Mouse (Mus musculus): ENCODE measurements around the gene Aifm2. TPM values are rescaled to one million over a fixed set of nuclear protein-coding genes. Genes with fewer than 3 reads are reported as not detected.
A peak's percentile ranks its signal among the peaks of the same experiment; 100 is the strongest.

Aifm2 gene
- polyA plus RNA-seq, 1 experiment from 2014 or later, result 7.3 TPM

DNA sequence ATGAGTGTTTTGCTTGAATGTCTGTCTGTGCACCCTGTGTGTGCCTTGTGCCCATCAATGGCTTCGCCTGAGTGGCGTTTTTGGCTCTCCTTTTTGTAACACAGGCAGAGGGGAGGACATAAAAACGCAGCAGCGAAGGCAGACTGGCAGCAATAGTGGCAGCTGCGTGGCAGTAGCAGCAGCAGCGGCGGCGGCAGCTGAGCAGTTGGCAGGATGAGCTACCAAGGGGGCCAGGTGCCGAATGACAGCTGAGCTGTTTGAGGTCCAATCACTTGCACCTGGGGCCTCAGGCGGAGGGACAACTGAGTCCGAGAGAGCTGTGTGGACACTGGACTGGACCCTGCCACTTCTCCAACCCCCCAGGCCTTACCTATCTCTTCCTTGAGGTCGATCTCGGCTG, 32.2 kb downstream of the Aifm2 start:
- H3K27ac ChIP-seq (replicated peaks), result no peak overlapping the region
- no peak overlapping the region for H3K9ac ChIP-seq (replicated peaks)
- no peaks in the 10 kb centered on the region for H3K4me1 ChIP-seq
- no peak for ATAC-seq (ENCODE audit: low FRiP score, low read depth)
- WGBS, result 98% methylated on average over 13 of the region's 13 CpGs
- H3K4me2 ChIP-seq (replicated peaks), result no peak overlapping the region
- no peaks in the 10 kb centered on the region for H3K27me3 ChIP-seq
- no peaks in the 10 kb centered on the region for H3K9me3 ChIP-seq
- peaks cover 96% of the 10 kb centered on the region for H3K36me3 ChIP-seq
- H3K4me3 ChIP-seq, result no peak overlapping the region

DNA sequence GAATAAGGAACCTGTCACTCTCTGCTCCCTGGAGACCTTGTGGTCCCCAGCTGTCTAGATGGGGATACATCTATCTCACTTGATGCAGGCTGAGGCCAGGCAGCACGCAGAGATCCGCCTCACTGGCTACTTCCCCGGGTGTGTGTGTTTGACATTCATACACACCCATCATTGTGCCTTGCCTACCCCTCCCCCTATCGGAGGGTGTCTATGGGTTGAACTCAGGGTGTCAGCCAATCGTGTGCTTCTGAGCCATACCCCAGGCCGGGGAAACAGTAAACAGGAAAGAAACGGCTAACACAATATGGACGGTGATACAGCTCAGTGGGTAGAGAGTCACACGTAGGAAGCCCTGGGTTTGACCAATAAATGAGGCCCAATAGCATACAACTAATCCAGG, 35.0 kb downstream of the Aifm2 start:
- no peaks in the 10 kb centered on the region for H3K4me1 ChIP-seq
- 93% methylated on average over 9 of the region's 9 CpGs for WGBS
- peaks cover 95% of the 10 kb centered on the region for H3K36me3 ChIP-seq
- H3K4me2 ChIP-seq (replicated peaks), result no peak overlapping the region
- no peaks in the 10 kb centered on the region for H3K27me3 ChIP-seq
- H3K27ac ChIP-seq (replicated peaks), result no peak overlapping the region
- H3K9ac ChIP-seq (replicated peaks), result no peak overlapping the region
- no peak for ATAC-seq (ENCODE audit: low FRiP score, low read depth)
- H3K4me3 ChIP-seq, result no peak overlapping the region
- H3K9me3 ChIP-seq, result no peaks in the 10 kb centered on the region

DNA sequence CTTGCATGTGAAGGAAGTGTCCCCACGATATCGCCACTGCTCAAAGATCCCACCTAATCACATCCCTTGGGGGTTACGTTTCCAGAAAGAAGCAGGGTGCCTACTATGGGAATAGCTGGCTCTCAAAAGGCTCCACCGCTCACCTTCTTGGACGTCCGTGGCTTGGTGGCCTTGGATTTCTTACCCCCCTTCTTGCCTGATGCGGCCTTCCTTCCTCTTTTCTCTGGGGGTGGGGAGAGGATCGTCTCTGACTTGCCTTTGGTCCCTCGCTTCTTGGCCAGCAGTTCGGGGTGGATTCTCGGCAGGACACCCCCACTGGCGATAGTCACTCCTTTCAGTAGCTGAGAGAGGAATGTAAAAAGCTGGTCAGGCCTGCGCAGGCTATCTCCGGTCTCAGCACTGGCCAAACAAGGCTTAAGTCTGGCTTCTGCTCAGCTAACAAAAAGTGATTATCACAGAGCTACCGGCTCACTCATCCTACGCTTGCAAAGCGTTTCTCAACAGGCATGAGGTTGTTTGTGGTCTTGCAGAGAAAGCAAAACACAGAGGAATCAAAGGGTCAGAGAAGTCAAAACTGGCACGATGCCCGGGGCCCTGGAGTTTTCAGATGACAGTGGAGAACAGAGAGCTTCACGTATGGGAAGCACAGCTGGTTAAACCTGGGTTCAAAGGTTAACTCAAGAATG, 36.6 kb downstream of the Aifm2 start:
- ATAC-seq (ENCODE audit: low FRiP score, low read depth), result no peak
- Histone ChIP-seq H3K4me3 (no peak overlapping the region), H3K4me1 (no peaks in the 10 kb centered on the region), H3K27me3 (no peaks in the 10 kb centered on the region), H3K9ac (replicated peaks) (no peak overlapping the region), H3K27ac (replicated peaks) (no peak overlapping the region), H3K36me3 (peaks cover 95% of the 10 kb centered on the region), H3K9me3 (no peaks in the 10 kb centered on the region), H3K4me2 (replicated peaks) (no peak overlapping the region)
- 86% methylated on average over 20 of the region's 20 CpGs for WGBS

DNA sequence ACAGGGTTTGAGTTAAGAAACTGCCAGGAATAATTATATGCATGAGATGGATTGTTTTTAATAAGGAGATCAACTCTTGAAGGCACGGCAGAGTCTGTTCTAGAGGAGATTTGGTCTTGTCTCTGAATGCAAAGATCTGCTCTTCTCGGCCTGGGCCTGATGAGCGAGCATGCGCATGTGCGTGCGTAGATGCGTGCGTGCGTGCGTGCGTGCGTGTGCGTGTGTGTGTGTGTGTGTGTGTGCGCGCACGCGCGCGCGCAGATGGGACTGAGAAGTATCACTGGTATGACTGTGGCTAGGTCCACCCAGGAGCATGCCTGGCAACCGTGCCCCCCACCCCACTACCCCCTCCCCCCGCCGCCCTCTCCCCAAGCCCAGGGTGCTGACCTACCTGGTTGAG, 38.0 kb downstream of the Aifm2 start:
- ATAC-seq (ENCODE audit: low FRiP score, low read depth), result no peak
- 96% methylated on average over 23 of the region's 23 CpGs for WGBS
- Histone ChIP-seq H3K4me1 (no peaks in the 10 kb centered on the region), H3K4me2 (replicated peaks) (no peak overlapping the region), H3K9ac (replicated peaks) (no peak overlapping the region), H3K9me3 (no peaks in the 10 kb centered on the region), H3K27ac (replicated peaks) (no peak overlapping the region), H3K36me3 (peaks cover 91% of the 10 kb centered on the region), H3K4me3 (no peak overlapping the region), H3K27me3 (no peaks in the 10 kb centered on the region)

DNA sequence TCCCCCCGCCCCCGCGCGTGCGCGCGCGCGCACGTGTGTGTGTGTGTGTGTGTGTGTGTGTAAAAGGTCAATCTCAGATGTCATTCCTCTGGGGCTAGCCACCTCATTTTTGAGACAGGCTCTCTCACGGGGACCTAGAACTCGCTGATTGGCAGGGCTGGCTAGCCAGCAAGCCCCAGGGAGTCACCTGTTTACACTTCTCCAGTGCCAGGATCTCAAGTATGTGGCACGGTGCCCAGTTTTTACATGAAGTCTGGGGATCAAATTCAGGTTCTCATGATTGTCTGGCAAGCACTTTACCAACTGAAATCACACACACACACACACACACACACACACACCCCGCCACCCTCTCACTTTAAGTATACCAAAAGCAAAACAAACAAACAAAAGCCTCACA, 42.0 kb downstream of the Aifm2 start:
- H3K36me3 ChIP-seq, result peaks cover 54% of the 10 kb centered on the region
- WGBS, result 94% methylated on average over 14 of the region's 14 CpGs
- H3K4me2 ChIP-seq (replicated peaks), result no peak overlapping the region
- H3K4me3 ChIP-seq, result no peak overlapping the region
- no peaks in the 10 kb centered on the region for H3K9me3 ChIP-seq
- no peak for ATAC-seq (ENCODE audit: low FRiP score, low read depth)
- no peaks in the 10 kb centered on the region for H3K27me3 ChIP-seq
- 0 out of 2 replicates have a peak, but pooled peaks cover 5% of the 10 kb centered on the region for H3K4me1 ChIP-seq
- no peak overlapping the region for H3K9ac ChIP-seq (replicated peaks)
- no peak overlapping the region for H3K27ac ChIP-seq (replicated peaks)

DNA sequence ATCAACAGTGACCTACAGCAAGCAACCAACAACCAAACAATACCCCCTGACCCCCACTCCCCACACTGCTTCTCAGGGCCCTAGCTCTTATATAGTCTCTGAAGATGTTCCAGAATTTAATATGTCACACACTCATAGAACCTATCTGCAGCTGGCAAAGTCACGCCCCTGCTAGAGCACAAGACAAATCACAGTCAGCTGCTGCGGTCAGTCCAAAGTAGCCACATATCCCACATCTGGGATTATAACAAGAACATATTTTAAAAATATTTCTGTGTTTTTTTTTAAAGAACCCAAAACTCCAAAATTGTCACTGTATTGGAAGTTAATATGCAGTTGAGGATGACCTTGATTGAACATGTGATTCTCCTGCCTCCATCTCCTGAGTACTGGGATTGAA, 43.8 kb downstream of the Aifm2 start:
- no peak for ATAC-seq (ENCODE audit: low FRiP score, low read depth)
- no peak overlapping the region for H3K9ac ChIP-seq (replicated peaks)
- 94% methylated on average over 2 of the region's 2 CpGs for WGBS
- H3K27me3 ChIP-seq, result no peaks in the 10 kb centered on the region
- H3K4me2 ChIP-seq (replicated peaks), result no peak overlapping the region
- H3K27ac ChIP-seq (replicated peaks), result no peak overlapping the region
- H3K9me3 ChIP-seq, result no peaks in the 10 kb centered on the region
- H3K4me1 ChIP-seq, result 0 out of 2 replicates have a peak, but pooled peaks cover 5% of the 10 kb centered on the region
- H3K4me3 ChIP-seq, result no peak overlapping the region
- H3K36me3 ChIP-seq, result peaks cover 38% of the 10 kb centered on the region

DNA sequence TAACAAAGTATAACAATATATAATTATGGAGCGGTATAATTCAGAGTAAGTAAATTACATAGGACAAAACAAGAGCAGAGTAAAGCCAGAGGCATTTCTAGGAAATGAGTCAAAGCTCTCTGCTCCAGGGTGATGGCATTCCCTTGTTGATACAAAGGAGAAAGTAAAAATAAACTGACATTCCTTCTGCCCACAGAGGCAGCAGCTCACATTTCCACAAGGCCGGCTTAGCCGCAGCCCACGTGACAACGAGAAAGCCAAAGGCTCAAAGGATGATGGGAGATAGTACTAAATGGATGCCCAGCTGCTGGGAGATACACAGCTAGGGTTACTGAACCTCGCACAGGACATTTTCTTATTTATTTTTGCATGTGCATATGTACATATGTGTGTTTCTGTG, 44.8 kb downstream of the Aifm2 start:
- WGBS, result 80% methylated on average over 6 of the region's 6 CpGs
- no peaks in the 10 kb centered on the region for H3K9me3 ChIP-seq
- no peak overlapping the region for H3K9ac ChIP-seq (replicated peaks)
- H3K4me2 ChIP-seq (replicated peaks), result no peak overlapping the region
- peaks cover 28% of the 10 kb centered on the region for H3K36me3 ChIP-seq
- no peak for ATAC-seq (ENCODE audit: low FRiP score, low read depth)
- H3K27me3 ChIP-seq, result 0 out of 2 replicates have a peak, but pooled peaks cover 5% of the 10 kb centered on the region
- no peak overlapping the region for H3K27ac ChIP-seq (replicated peaks)
- H3K4me3 ChIP-seq, result no peak overlapping the region
- peaks cover 8% of the 10 kb centered on the region; the same call in 1 of the 2 replicates for H3K4me1 ChIP-seq

DNA sequence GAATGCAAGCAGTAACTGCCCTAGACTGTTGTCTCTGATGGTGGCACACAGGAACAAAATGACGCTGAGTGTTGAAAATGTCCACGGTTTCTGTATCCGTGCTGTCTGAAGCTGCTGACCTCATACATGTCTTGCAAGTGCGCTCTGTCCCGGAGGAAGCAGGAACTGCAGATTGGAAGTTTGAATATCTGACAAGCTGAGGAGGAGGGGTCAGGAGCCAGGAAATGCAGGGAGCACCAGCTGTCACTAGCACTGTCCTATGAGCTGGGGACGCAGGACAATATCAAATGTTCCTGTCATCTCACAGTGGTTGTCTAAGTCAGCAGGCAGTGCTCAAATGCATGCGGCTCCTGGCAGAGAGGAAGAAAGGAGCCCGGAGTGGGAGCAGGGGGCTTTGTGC, 49.6 kb downstream of the Aifm2 start:
- H3K4me3 ChIP-seq, result no peak overlapping the region
- no peak overlapping the region for H3K27ac ChIP-seq (replicated peaks)
- no peaks in the 10 kb centered on the region for H3K9me3 ChIP-seq
- peaks cover 31% of the 10 kb centered on the region for H3K4me1 ChIP-seq
- 73% methylated on average over 8 of the region's 8 CpGs for WGBS
- H3K27me3 ChIP-seq, result 0 out of 2 replicates have a peak, but pooled peaks cover 5% of the 10 kb centered on the region
- H3K9ac ChIP-seq (replicated peaks), result no peak overlapping the region
- H3K36me3 ChIP-seq, result peaks cover 10% of the 10 kb centered on the region; the same call in 1 of the 2 replicates
- H3K4me2 ChIP-seq (replicated peaks), result no peak overlapping the region
- ATAC-seq (ENCODE audit: low FRiP score, low read depth), result no peak

DNA sequence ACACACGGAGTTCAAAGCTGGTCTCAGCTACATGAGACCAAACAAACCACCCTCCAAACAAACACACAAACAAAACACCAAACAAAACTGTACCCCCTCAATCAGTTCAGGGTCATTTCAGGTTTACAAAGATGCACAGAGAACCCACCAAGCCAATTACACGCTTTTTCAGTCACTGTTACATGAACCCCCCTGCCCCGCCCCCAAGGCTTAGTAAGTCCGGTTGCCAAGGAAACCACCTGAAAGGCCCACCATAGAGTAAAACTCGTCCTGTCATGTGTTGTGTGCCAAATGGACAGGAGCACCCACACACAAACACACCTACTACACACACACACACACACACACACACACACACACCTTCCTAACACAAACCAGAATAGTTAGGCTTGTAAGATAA, 50.5 kb downstream of the Aifm2 start:
- H3K27ac ChIP-seq (replicated peaks), result no peak overlapping the region
- peaks cover 26% of the 10 kb centered on the region for H3K4me1 ChIP-seq
- ATAC-seq (ENCODE audit: low FRiP score, low read depth), result peak; percentile 82
- H3K4me3 ChIP-seq, result no peak overlapping the region
- no peaks in the 10 kb centered on the region for H3K9me3 ChIP-seq
- H3K4me2 ChIP-seq (replicated peaks), result 0 out of 2 replicates have a peak overlapping the region, but pooled peaks have one; percentile 11
- no peak overlapping the region for H3K9ac ChIP-seq (replicated peaks)
- H3K36me3 ChIP-seq, result peaks cover 13% of the 10 kb centered on the region; the same call in 1 of the 2 replicates
- WGBS, result 22% methylated on average over 5 of the region's 5 CpGs
- H3K27me3 ChIP-seq, result 0 out of 2 replicates have a peak, but pooled peaks cover 5% of the 10 kb centered on the region

DNA sequence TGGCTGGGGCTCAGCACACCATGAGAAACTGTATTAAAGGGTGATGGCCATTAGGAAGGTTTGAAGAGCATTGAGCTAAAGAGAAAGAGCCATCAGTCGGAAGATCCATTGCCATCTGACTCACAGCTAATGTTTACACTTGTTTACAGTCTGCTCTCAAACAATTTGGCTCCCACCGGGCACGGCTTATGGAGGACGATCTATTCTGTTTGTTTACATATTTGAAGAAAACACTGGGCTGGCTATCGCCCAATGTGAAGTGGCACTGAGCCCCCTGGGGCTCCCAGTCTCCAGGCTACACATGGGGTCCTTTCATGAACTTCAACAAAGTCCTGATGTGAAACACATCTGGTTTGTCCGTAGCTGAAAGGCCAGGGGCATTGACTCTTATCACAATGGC, 51.7 kb downstream of the Aifm2 start:
- H3K9ac ChIP-seq (replicated peaks), result no peak overlapping the region
- no peaks in the 10 kb centered on the region for H3K9me3 ChIP-seq
- 65% methylated on average over 6 of the region's 6 CpGs for WGBS
- ATAC-seq (ENCODE audit: low FRiP score, low read depth), result no peak
- H3K4me3 ChIP-seq, result no peak overlapping the region
- peaks cover 13% of the 10 kb centered on the region; the same call in 1 of the 2 replicates for H3K36me3 ChIP-seq
- H3K27me3 ChIP-seq, result 0 out of 2 replicates have a peak, but pooled peaks cover 5% of the 10 kb centered on the region
- H3K27ac ChIP-seq (replicated peaks), result no peak overlapping the region
- H3K4me1 ChIP-seq, result peaks cover 26% of the 10 kb centered on the region
- no peak overlapping the region for H3K4me2 ChIP-seq (replicated peaks)

DNA sequence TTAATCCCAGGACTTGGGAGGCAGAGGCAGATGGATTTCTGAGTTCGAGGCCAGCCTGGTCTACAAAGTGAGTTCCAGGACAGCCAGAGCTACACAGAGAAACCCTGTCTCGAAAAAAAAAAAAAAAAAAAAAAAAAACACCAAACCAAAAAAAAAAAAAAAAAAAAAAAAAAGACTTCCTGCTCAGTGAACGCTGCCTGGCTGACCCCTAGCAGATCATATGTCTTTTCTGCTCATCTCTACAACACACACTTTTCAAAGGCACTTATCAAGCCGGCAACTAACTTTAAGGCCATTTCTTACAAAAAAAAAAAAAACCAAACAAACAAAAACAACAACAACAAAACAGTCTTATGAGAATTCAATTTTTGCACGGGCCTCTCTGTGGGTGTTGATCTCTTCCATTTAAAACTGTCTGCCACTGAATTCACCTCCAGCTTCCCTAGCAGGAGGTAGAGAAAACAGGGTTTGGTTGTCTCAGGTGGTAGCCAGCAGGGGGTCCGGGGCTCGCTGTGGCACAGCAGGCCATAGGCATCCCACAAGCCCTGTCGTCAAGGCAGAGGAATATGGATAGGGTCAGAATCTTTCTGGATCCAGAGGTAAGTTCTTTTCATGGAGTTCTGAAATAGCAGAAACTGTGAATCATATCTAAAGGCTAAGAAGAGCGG, 66.5 kb downstream of the Aifm2 start:
- peak overlapping the region; percentile 100 for H3K27ac ChIP-seq (replicated peaks)
- peak overlapping the region; percentile 84 for H3K4me3 ChIP-seq
- no peak for ATAC-seq (ENCODE audit: low FRiP score, low read depth)
- no peaks in the 10 kb centered on the region for H3K36me3 ChIP-seq
- H3K27me3 ChIP-seq, result no peaks in the 10 kb centered on the region
- WGBS, result 28% methylated on average over 8 of the region's 9 CpGs
- H3K4me1 ChIP-seq, result peaks cover 22% of the 10 kb centered on the region
- no peaks in the 10 kb centered on the region for H3K9me3 ChIP-seq
- H3K4me2 ChIP-seq (replicated peaks), result peak overlapping the region; percentile 59
- peak overlapping the region; percentile 100 for H3K9ac ChIP-seq (replicated peaks)

DNA sequence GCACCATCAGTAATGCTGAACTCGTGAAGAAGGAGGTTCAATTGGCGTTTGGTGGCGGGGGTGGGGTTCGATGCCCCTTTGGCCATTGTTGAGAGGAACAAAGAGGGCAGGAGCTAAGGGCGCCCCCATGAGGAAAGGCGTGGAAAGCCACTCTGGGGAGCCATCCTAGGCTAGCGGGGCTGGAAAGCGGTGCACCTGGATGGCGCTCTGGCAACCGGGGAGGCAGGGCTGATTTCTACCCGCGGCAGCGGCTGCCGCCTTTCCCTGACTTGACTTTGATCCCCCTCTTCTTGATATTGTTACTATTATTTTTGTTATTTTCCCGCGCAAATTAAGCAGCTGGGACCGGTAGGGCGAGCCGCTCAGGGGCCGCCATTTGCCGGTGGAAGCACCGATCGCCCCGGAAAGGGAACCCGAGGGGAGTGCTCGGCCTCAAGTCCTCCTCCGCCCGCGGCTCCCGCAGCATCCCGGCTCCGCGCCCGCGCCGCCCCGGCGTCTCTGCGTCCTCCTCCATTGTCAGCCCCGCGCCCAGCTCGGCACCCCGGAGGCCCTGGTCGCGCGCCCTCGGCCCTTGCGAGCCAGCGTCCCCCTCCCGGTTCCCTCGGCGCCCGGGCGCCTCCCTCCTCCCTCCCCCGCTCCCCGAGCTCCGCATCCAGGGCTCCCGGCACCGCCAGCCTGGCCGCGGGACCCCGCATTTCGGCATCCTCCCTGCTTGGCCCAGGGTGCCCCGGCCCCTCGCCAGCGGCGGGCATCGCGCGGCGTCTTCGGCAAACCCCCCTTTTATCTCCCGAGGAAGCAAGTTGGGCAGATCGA, 67.9 kb downstream of the Aifm2 start:
- Histone ChIP-seq H3K36me3 (no peaks in the 10 kb centered on the region), H3K27me3 (no peaks in the 10 kb centered on the region), H3K4me1 (peaks cover 22% of the 10 kb centered on the region), H3K9ac (replicated peaks) (peak overlapping the region; percentile 100), H3K9me3 (no peaks in the 10 kb centered on the region), H3K27ac (replicated peaks) (peak overlapping the region; percentile 100), H3K4me2 (replicated peaks) (peak overlapping the region; percentile 59), H3K4me3 (peak overlapping the region; percentile 84)
- peak; percentile 71 for ATAC-seq (ENCODE audit: low FRiP score, low read depth)
- under 1% methylated on average over 73 of the region's 74 CpGs for WGBS
